Mouse (Mus musculus) kidney, adult 11 months (tissue): ENCODE data around the gene Kcnn4.
"Not testable (repeated sequence)": the region's sequence is repeated elsewhere in the genome, so short reads cannot be mapped to it uniquely, and the experiment has no call there.

Experiments
- DNase-seq: peaks from one replicate; pipeline ENCODE4 v3.0.0; 2022

Kcnn4 gene

DNA sequence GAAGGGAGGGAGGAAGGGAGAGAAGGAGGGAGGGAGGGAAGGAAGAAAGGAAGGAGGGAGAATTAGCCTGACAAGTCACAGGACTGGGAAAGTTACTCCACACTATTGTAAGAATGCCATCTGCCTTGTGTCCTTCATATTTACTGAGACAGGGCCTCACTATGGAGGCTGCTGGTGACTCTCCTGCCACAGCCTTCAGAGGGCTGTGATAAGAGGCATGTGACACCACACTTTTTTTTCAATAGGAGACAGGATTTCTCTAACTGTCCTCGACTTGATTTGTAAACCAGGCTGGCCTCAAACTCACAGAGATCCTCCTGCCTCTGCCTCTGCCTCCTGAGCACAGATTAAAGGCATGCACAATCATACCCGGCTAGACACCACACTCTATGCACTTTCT is 21.6 kb downstream of the Kcnn4 start:
- DNase-seq = no peak

GRCm38 (mm10) chr7:24394054-24394453 is 24.0 kb downstream of the Kcnn4 start:
- DNase-seq = no peak

- no peak for DNase-seq
Observed at GRCm38 (mm10) chr7:24394475-24395161, 24.6 kb downstream of the Kcnn4 start.

DNA sequence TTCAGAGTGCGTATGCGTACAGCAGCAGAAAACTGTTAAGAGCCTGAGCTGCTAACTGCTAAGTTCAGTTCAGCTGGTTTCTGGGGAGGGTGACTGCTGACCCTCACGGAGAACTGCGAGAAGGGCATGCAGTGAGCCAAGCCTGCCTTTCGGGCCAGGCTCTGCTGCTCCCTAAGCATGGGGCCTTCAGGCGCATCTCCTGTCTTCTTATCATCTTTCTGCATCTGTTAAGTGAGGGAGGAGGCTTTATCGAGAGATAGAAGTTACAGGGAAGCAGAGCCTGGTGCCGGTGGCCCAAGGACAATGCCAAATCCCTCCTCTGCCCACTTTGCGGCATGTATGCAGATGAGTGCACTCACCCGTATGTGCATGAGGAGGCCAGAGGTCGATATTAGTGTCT is 26.8 kb downstream of the Kcnn4 start:
- no peak for DNase-seq

DNA sequence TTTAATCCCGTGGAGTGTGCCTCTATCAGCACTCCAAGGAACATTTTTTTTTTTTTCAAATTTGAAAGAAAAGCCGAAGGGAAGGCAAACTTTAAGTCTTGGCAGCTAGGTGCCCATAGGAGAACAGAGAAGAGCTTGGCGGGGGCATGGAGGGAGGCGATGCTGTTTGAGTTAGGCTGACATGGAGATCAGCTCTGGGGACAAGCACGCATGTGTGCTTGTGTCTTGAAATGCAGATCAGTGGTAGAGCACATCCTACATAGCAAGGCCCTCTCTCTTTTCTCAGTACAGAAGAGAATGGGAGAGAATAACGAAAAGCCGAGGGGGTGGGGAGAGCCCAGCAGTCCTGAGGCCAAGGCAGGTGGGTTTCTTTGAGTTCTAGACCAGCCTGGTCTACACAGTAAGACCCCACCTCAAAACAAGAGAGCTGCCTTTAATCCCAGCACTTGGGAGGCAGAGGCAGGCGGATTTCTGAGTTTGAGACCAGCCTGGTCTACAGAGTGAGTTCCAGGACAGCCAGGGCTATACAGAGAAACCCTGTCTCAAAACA is 28.4 kb downstream of the Kcnn4 start:
- no peak for DNase-seq

GRCm38 (mm10) chr7:24399256-24400081 is 29.4 kb downstream of the Kcnn4 start, which contains the start of gene Smg9:
Gene Smg9, plus strand, starts transcription at chr7:24399619.
- DNase-seq = peak; percentile 96

DNA sequence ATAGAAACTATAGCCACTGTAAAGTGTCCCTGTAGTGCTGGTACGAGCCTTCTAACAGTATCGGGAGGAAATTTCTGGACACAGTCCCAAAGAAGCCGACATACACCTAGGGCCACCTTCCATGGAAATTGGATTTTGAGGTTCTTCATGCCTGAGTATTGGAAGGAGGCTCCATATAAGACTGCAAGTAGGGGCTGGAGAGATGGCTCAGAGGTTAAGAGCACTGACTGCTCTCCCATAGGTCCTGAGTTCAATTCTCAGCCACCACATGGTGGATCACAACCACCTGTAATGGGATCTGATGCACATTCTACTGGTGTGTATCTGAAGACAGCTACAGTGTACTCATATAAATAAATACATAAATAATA is 30.0 kb downstream of the Kcnn4 start:
- no peak for DNase-seq

- not testable (repeated sequence) for DNase-seq
Observed at GRCm38 (mm10) chr7:24400489-24400888, 30.4 kb downstream of the Kcnn4 start.

GRCm38 (mm10) chr7:24402851-24403250 is 32.8 kb downstream of the Kcnn4 start:
- DNase-seq = no peak

GRCm38 (mm10) chr7:24405649-24406048 is 35.6 kb downstream of the Kcnn4 start:
- no peak for DNase-seq

- DNase-seq = peak; percentile 69
Observed at GRCm38 (mm10) chr7:24406528-24407344, 36.7 kb downstream of the Kcnn4 start.

- DNase-seq = no peak
Observed at GRCm38 (mm10) chr7:24408186-24408585, 38.1 kb downstream of the Kcnn4 start.

- DNase-seq = no peak
Observed at GRCm38 (mm10) chr7:24410123-24410522, 40.1 kb downstream of the Kcnn4 start.

DNA sequence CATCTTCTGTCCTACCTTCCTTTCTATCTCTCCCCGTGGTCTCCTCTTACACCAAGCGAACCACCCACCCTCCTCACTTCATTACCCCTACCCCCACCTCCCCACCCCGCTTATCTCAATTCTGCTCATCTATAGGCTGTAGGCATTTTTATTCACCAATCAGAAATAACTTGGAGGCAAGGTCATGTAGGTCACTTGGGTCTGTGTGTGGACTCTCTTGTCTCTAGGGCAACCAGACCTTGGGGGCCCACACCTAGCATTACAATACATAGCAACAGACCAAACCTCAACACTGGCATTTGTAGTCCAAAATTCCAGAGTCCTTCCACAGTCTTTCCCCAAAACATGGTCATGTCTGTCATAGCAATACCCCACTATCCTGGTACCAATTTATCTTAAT is 40.8 kb downstream of the Kcnn4 start:
- DNase-seq = no peak

DNA sequence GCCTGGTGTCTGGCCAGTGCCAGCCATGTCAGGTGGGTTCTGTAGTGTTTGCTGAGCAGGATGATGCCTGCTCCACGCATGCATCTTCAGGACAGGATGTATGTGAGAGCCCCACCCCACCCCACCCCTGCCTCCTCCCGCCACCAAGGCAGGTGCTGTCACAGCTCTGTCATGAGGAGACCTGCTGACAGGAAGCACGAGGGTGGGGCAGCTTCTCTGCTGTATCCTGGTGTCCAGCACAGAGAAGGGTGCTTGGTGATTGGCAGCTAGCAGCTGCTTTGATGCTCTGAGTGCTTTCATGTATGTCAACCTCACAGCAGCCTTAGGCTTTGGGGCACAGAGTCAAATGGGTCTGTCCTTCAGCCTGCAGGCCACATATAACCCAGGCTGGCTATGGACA is 43.6 kb downstream of the Kcnn4 start:
- no peak for DNase-seq

- DNase-seq = no peak
Observed at GRCm38 (mm10) chr7:24415261-24415660, 45.2 kb downstream of the Kcnn4 start.

GRCm38 (mm10) chr7:24419579-24419978 is 49.5 kb downstream of the Kcnn4 start:
- DNase-seq = no peak

- no peak for DNase-seq
Observed at GRCm38 (mm10) chr7:24421648-24422047, 51.6 kb downstream of the Kcnn4 start.

- DNase-seq = peak; percentile 38
Observed at GRCm38 (mm10) chr7:24422251-24422650, 52.2 kb downstream of the Kcnn4 start.

- DNase-seq = no peak
Observed at GRCm38 (mm10) chr7:24423107-24423763, 53.2 kb downstream of the Kcnn4 start.

GRCm38 (mm10) chr7:24423956-24424732 is 54.1 kb downstream of the Kcnn4 start:
- DNase-seq = no peak

DNA sequence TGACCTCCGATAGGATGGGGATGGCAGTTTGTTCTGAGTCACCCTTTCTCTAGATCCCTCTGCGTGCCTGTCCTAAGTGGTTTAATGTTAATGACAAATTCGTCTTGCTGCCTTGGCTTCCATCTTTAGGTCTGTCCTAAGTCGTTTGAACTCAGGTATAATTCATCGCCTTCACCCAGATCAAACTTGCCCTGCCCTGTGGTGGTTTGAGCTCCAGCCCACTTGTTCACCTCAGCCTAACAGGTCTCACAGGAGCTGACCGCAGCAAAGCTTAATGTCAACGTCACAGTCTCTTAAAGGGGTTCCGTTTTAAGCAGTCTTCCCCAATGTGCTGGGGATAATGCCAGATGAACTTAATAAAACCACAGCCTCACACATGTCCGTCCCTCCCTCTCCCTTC is 55.9 kb downstream of the Kcnn4 start:
- no peak for DNase-seq
